Mouse (Mus musculus) T-helper 17 cell (primary cell): ENCODE measurements around the gene Msl2.

Experiments used
- in situ Hi-C, 2 experiments: fragments of 300-600 bp; cut with MboI, MseI; formaldehyde crosslinking; loops; 1 replicate in 1 of 2; 2 replicates in 1 of 2; pipeline ENCODE4 v1.15.1; 2025; ENCODE audit warnings: high pct_unique_total_duplicates in 2 of 2

The Msl2 gene

GRCm38 (mm10) chr9:101073987-101074331 lies at the start of gene Msl2:
Msl2 (plus strand) TSS chr9:101074101.
- in situ Hi-C loops = no loop called here

- in situ Hi-C loops = no loop called here
These were observed 40.0 kb upstream of the Msl2 start for GRCm38 (mm10) chr9:101033761-101034447.

DNA sequence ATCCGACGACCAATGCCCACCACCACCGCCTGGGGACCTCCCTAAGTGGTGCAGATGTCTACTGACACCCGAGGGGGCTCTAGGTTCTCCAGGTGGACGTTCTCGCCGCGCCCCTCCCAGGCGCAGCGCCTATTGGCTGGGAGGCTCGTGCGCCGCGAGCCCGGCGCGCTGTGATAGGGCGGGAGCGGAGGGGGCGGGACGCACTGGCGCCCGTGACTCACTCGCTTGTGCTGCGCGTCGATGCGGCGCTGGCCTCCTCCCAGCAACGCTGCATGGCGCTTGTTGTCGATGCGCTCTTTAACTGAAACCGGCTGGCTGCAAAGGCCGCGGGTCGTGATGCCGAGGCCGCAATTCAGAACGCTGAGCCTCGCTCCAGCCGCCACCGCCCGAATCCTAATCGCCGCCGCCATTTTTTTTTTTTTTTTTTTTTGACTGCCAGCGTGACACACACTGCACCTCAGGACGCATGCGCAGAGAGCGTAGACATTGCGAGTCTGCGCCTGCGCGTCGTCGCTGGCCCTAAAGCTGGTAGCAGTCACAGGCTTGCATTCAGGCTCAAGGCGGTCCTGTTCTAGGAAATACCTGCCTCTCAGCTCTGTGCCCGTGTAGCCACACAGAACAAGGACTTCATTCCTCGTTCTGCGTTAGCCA lies 39.3 kb upstream of the Msl2 start, which contains the start of gene Pccb:
Pccb (minus strand) TSS at position 451 of the 651 bp plus-strand sequence.
- in situ Hi-C loops = no loop called here

GRCm38 (mm10) chr9:101035836-101036596 lies 37.9 kb upstream of the Msl2 start:
- in situ Hi-C loops = no loop called here

DNA sequence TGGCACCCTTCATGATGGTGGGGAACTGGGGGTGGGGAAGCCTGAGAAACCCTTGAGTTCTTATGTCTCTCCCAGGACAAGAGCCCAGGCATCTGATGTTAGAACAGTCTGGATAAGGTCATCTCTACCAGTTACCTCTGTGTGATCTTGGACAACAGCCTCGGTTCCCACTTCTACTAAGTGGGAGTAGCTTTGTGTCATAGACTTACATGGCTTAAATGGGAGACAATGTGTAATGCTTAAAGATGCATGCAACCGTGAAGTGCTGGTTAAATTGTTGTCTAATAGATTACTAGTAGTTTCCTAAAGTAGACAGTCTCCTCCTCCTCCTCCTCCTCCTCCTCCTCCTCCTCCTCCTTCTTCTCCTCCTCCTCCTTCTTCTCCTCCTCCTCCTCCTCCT lies 37.0 kb upstream of the Msl2 start:
- in situ Hi-C loops = no loop called here

DNA sequence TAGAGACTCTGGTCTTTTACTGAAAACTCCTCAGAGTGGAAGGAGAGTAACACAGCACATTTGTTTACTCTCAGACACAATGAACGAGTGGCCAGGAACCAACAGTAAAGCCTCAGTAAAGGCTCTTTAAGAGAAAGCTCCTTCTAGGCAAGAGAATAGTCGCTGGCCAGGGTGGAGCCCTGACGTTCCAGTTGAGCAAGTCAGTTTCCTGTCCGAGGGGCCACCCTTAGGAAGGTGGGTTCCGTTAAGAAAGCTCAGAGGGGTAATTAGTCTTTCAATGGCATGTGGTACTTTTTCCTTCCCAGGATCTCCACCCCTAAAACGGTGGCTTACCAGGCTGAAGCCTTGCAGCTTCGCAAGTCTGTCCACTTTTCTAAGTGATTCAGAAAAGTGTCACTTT lies 36.5 kb upstream of the Msl2 start:
- in situ Hi-C loops = no loop called here

GRCm38 (mm10) chr9:101038634-101039033 lies 35.3 kb upstream of the Msl2 start:
- in situ Hi-C loops = no loop called here

DNA sequence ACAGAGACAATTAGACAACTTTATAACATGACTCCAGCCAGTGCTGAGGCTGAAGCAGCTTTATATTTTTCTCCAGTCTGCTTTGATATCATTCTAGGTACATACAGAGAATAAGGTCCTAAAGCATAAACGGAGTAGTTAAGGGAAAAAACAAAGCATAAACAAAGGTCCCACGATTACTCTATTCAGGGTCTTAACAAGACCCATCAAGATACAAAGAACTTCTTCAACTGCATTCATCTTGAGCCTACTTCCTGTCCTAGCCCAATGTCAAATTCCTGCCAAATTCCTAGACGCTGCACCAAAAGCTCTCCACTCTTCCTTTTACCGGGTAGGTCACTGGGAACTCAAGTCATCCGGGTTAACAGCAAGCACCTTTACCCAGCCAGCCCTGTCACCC lies 32.4 kb upstream of the Msl2 start:
- in situ Hi-C loops = no loop called here

- in situ Hi-C loops = no loop called here
These were observed 31.7 kb upstream of the Msl2 start for GRCm38 (mm10) chr9:101042249-101042648.

DNA sequence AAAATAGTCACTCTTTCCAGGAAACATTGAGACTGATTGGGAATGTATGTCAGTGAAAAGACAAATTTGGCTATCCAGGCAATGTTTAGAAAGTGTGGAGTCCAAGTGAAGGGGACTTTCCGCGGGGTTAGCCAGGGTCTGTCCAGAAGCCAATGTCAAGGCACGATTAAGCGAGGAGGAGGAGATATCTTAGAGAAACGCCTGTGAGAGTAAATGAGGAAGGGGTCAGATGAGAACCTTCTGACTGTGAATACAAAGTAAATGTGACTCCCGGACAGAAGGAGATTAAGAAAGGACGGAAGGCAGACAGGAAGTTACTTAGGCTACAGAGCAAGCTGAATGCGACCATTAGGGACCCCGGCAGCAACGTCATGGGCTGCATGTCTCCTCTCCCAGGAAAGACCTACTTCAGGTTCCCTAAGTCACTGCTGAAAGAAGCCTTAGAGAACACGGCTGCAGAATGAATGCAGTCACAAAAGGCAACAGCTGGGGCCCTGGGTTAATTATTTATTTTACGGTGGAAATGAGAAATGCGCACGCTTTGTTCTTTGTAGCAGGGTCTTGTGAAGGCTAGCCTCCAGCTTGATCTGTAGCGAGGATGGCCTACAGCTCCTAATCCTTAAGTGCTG lies 28.1 kb upstream of the Msl2 start:
- in situ Hi-C loops = no loop called here

DNA sequence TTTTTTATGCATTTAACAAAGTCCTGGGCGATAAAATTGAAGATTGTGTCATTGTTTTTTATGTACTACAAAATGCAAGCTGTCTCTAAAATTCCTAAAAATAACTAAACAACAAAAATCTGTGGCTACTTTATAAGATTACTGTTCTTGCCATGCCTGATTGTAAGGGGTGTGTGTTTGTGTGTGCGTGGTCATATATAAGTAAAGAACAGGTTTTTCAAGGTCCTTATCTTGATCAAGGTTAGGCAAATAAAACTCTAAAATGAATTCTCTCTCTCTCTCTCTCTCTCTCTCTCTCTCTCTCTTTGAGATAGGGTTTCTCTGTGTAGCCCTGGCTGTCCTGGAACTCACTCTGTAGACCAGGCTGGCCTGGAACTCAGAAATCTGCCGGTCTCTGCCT lies 21.9 kb upstream of the Msl2 start:
- in situ Hi-C loops = no loop called here

DNA sequence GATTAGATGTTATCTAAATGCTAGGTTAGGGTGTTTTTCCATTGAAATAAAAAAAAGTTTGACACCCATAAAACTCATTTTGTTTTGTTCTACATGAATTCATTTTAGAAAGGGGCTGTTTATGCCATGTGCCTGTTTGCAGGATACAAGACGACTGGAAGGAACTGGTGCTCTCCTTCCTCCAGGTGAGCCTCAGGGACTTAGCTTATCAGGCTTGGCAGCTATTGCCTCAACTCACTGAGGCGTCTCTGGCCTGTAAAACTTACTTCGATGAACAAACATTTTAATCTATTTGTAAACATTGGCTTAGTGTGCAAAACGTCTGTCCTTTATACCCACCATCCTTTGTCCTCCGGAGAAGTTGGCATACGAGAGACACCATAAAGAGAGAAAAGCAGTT lies 21.2 kb upstream of the Msl2 start:
- in situ Hi-C loops = no loop called here

- in situ Hi-C loops = no loop called here
These were observed 20.6 kb upstream of the Msl2 start for GRCm38 (mm10) chr9:101053279-101053678.

DNA sequence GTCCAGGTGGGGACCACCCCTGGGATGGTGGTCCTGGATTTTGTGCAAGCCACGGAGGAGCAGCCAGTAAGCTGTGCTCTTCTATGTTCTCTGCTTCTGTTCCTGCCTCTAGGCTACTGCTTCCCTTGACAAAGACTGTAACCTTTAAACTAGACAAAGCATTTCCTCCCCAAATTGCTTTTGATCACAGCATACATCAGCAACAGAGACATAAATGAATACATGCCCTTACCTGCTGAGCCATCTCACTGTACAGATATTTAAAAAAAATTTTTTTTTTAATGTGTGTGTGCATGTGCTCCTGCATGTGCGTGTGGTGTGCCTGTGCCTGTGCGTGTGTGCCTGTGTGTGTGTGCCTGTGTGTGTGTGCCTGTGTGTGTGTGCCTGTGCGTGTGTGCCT lies 16.7 kb upstream of the Msl2 start:
- in situ Hi-C loops = no loop called here

GRCm38 (mm10) chr9:101061035-101061434 lies 12.9 kb upstream of the Msl2 start:
- in situ Hi-C loops = no loop called here

- in situ Hi-C loops = no loop called here
These were observed 11.6 kb upstream of the Msl2 start for GRCm38 (mm10) chr9:101062253-101062780.

GRCm38 (mm10) chr9:101065076-101065602 lies 8.8 kb upstream of the Msl2 start:
- in situ Hi-C loops = no loop called here

- in situ Hi-C loops = no loop called here
These were observed 4.1 kb upstream of the Msl2 start for GRCm38 (mm10) chr9:101069781-101070180.

- in situ Hi-C loops = no loop called here
These were observed 1.4 kb upstream of the Msl2 start for GRCm38 (mm10) chr9:101072506-101072905.

DNA sequence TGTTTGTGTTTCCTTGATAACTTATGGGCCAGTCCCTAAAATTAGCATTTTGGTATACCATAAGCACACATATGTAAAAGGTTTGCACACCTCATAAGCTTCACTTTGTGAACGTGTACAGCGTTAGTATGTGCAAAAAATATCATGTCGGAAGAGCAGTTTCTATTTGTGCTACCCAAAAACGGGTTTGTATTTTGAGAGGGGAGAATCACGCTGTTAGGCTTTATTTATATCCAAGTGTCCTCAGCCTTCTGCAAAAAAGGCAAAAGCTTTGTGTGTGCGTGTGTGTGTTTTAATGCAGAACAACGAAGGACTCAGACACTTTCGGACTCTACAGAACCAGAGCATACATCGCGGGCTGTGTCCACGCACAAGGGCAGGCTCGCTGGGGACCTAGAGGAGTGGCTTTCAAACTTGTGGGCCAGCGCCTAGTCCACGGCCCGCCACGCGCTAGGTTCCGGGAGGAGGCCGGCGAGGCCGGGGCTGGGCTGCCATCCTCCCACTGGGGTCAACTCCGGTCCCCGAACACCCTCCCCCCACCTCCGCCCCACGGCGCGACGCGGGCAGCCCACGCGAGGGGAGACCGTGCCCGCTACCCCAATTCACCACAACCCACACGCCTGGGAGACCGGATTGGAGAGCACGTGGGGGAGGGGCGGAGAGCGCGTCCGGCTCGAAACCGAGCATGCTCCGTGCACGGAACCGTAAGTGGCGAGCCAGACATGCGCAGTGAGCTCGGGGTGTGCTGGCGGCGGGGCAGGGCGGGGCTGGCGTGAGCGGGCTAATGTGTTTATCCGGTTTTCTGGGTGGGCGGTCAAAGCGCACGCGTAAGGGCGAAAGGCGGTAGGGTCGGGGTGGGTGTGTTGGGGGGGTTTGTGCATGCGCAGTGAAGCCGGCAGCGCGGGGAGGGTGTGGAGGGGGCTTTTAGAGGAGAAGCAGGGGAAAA lies 587 bp upstream of the Msl2 start:
- in situ Hi-C loops = no loop called here
